Mouse (Mus musculus): Measurements from ENCODE around the gene Lcn9. TPM values are rescaled to one million over a fixed set of nuclear protein-coding genes. Genes with fewer than 3 reads are reported as not detected.

The Lcn9 gene
- polyA plus RNA-seq, 1 experiment from 2014 or later = not detected

DNA sequence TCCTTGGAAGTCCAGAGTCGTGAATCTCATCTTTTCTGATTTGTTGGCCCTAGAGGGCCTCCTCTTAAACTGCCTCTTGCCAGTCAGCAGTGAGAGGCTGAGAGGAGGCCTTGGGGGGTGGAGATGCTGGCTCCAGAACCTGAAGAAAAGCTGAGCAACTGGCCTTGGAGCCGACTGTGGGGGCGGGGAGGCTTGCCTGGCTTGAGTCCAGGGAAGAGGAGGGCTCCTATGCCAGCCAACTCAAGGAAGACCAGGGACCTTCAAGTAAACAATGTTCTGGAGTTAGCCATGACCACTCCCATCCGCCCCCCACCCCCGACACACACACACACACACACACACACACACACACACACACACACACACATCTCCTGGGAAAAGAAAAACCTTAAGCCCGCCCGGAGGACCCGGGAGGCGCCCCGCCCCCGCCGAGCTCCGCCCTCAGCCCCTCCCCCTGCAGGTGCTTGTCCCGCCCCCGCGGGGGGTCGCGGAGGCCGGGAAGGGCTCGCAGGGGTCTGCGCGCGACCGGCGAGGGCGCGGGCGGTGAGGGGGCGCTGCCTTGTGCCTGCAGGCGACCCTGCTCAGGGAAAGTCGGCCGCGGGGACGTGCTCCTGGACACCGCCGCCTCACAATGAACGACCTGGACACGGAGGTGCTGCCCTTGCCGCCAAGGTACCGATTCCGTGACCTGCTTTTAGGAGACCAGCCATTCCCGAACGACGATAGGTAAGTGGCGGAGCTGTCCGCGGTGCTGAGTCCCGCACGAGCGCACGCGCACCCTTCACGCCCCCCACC, 40.6 kb downstream of the Lcn9 start, which contains the start of gene Kcnt1:
TSS of gene Kcnt1 (plus strand) at position 398 of the 795 bp plus-strand sequence.
- Histone ChIP-seq H3K79me2 (ENCODE audit: inconsistent target) (no peaks in the 10 kb centered on the region), H3K27ac (no peak within 1 kb of the TSS), H3K36me3 (ENCODE audit: inconsistent target) (no peaks in the 10 kb centered on the region), H3K4me3 (ENCODE audit: inconsistent target) (no peak within 1 kb of the TSS)
- 5% methylated on average over 33 of the region's 53 CpGs for WGBS (ENCODE audit: missing documents)

- H3K36me3 ChIP-seq (ENCODE audit: inconsistent target) = no peaks in the 10 kb centered on the region
- H3K4me3 ChIP-seq (ENCODE audit: inconsistent target) = no peak overlapping the region
- 7% methylated on average over 18 of the region's 18 CpGs for WGBS (ENCODE audit: missing documents)
- no peak overlapping the region for H3K27ac ChIP-seq
- no peaks in the 10 kb centered on the region for H3K79me2 ChIP-seq (ENCODE audit: inconsistent target)
Measured at GRCm38 (mm10) chr2:25864230-25864629, 41.3 kb downstream of the Lcn9 start.

GRCm38 (mm10) chr2:25865412-25865811, 42.5 kb downstream of the Lcn9 start:
- H3K4me3 ChIP-seq (ENCODE audit: inconsistent target) = no peak overlapping the region
- no peak overlapping the region for H3K27ac ChIP-seq
- H3K36me3 ChIP-seq (ENCODE audit: inconsistent target) = no peaks in the 10 kb centered on the region
- 36% methylated on average over 4 of the region's 4 CpGs for WGBS (ENCODE audit: missing documents)
- H3K79me2 ChIP-seq (ENCODE audit: inconsistent target) = no peaks in the 10 kb centered on the region

GRCm38 (mm10) chr2:25866656-25867055, 43.7 kb downstream of the Lcn9 start:
- Histone ChIP-seq H3K36me3 (ENCODE audit: inconsistent target) (no peaks in the 10 kb centered on the region), H3K79me2 (ENCODE audit: inconsistent target) (no peaks in the 10 kb centered on the region), H3K27ac (no peak overlapping the region), H3K4me3 (ENCODE audit: inconsistent target) (no peak overlapping the region)
- 46% methylated on average over 5 of the region's 5 CpGs for WGBS (ENCODE audit: missing documents)

Other genes with a start within 250 kb of the Lcn9 start
- gene Mamdc4, start 248.3 kb upstream of the Lcn9 start, polyA plus RNA-seq (2018) = 0.04 to 0.60 TPM (median 0.15 TPM) in 3 replicates
- gene Phpt1, start 247.9 kb upstream of the Lcn9 start, polyA plus RNA-seq (2018) = 9.0 to 13.7 TPM (median 13.0 TPM) in 3 replicates
- gene Ajm1, start 241.4 kb upstream of the Lcn9 start, polyA plus RNA-seq (2018) = 0.07 to 0.50 TPM (median 0.26 TPM) in 3 replicates
- 48.4 to 64.3 TPM (median 52.1 TPM) in 3 replicates for gene Rabl6, start 214.6 kb upstream of the Lcn9 start, polyA plus RNA-seq (2018)
- gene Ccdc183, start 205.5 kb upstream of the Lcn9 start, polyA plus RNA-seq (2018) = not detected in 3 replicates
- gene Tmem141, start 201.1 kb upstream of the Lcn9 start, polyA plus RNA-seq (2018) = 22.2 to 28.7 TPM (median 23.3 TPM) in 3 replicates
- gene Fcna, start 195.1 kb upstream of the Lcn9 start, polyA plus RNA-seq (2018) = 12.7 to 19.5 TPM (median 16.6 TPM) in 3 replicates
- gene Lcn8, start 170.0 kb upstream of the Lcn9 start, polyA plus RNA-seq (2018) = not detected in 3 replicates
- not detected in 3 replicates for gene Lcn5, start 165.2 kb upstream of the Lcn9 start, polyA plus RNA-seq (2018)
- not detected in 3 replicates for gene Lcn6, start 146.4 kb upstream of the Lcn9 start, polyA plus RNA-seq (2018)
- not detected in 3 replicates for gene Lcn10, start 140.4 kb upstream of the Lcn9 start, polyA plus RNA-seq (2018)
- gene Obp2a, start 123.1 kb upstream of the Lcn9 start, polyA plus RNA-seq (2018) = not detected in 3 replicates
- 8.6 to 19.6 TPM (median 15.7 TPM) in 3 replicates for gene Bmyc, start 116.4 kb upstream of the Lcn9 start, polyA plus RNA-seq (2018)
- not detected in 3 replicates for gene Obp2b, start 86.1 kb upstream of the Lcn9 start, polyA plus RNA-seq (2018)
- gene Lcn3, start 57.6 kb upstream of the Lcn9 start, polyA plus RNA-seq (2018) = not detected in 3 replicates
- gene Lcn11, start 46.1 kb upstream of the Lcn9 start, polyA plus RNA-seq (2018) = not detected in 3 replicates
- gene Gm13539, start 40.9 kb upstream of the Lcn9 start, polyA plus RNA-seq (2018) = not detected in 3 replicates
- gene Glt6d1, start 7.3 kb upstream of the Lcn9 start, polyA plus RNA-seq (2018) = not detected in 3 replicates
- not detected in 3 replicates for gene Sohlh1, start 24.1 kb downstream of the Lcn9 start, polyA plus RNA-seq (2018)
- not detected in 3 replicates for gene Kcnt1, start 40.6 kb downstream of the Lcn9 start, polyA plus RNA-seq (2018)
- gene Camsap1, start 160.1 kb downstream of the Lcn9 start, polyA plus RNA-seq (2018) = 4.0 to 19.1 TPM (median 6.9 TPM) in 3 replicates
- gene Ubac1, start 198.6 kb downstream of the Lcn9 start, polyA plus RNA-seq (2018) = 16.6 to 30.2 TPM (median 21.0 TPM) in 3 replicates